Mouse (Mus musculus): ENCODE measurements at regions not wholly inside any gene's neighbourhood (a gene's known extent, or its start where the extent isn't known, plus 50 kb on each side); places are given as distances from the start of the nearest gene placed in this dataset.

DNA sequence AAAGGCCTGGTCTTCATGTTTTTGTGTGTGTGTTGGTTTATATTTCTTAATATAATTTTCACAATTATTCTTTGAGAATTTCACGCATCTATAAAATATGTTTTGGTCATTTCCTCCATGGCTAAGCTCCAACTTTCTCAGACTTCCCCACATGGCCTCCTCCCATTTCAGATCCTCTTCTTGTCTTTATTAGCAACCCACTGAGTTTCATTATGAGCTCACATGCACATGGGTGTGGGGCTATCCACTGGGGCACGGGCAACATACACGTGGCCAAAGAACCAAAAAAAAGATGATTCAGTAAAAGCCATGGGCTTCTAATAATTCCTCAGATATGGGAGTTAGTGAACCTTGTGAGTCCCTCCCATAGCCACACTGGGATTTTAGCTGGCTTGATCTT lies 50.1 kb upstream of the Mpp6 start:
- no peak for ATAC-seq
- no peak overlapping the region for H3K4me3 ChIP-seq (ENCODE audit: low read depth, low read length)
- H3K27ac ChIP-seq (ENCODE audit: low read length) = no peak overlapping the region
- H3K27me3 ChIP-seq (ENCODE audit: control insufficient read depth, insufficient read depth, low read depth, low read length) = no peaks in the 10 kb centered on the region
- WGBS = 92% methylated on average over 3 of the region's 3 CpGs
- no peaks in the 10 kb centered on the region for H3K36me3 ChIP-seq (ENCODE audit: control insufficient read depth, insufficient read depth, low read length)
- H3K9me3 ChIP-seq (replicated peaks; ENCODE audit: control insufficient read depth, low read length, poor library complexity, severe bottlenecking) = no peaks in the 10 kb centered on the region
- H3K9ac ChIP-seq (ENCODE audit: low read depth, low read length) = no peak overlapping the region
- no peaks in the 10 kb centered on the region for H3K4me1 ChIP-seq (ENCODE audit: control insufficient read depth, insufficient read depth, low read length)
- H3K4me2 ChIP-seq (ENCODE audit: low read length) = no peak overlapping the region
